Mouse (Mus musculus): ENCODE measurements around the gene AC140267.1. TPM values are rescaled to one million over a fixed set of nuclear protein-coding genes. Genes with fewer than 3 reads are reported as not detected.
A peak's percentile ranks its signal among the peaks of the same experiment; 100 is the strongest.

Gene AC140267.1
- total RNA-seq (2022), result 10 to 100 TPM in 3 of 4 experiments, 1 to 10 TPM in 1; 7.2 to 42.3 (median 29.6) TPM

- DNase-seq (ENCODE audit: low spot score in 2 of 2), result no peak
Measured at GRCm38 (mm10) chr15:80235535-80235934, at the start of gene AC140267.1. TSS of gene AC140267.1 (plus strand) at chr15:80235835.

DNA sequence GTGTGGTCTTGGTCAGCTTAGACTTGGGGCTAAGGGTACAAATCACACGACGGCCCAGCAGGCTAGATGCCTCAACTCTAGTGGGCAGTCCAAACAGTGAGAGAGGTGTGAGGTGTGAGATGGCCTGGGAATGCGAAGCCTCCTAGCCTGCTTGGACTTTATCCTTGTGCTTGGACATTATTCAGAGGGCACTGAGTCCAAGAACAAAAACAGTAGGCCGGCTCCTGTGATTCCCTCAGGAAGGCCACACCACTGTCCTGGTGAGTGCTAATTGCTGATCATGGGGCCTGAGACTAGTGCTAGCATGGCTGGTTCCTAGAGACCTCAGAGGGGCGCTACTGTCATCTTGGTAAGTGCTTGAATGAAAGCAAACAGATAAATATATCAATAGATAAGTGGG is 46.7 kb upstream of the AC140267.1 start:
- no peak for DNase-seq (ENCODE audit: low spot score in 2 of 2)

DNA sequence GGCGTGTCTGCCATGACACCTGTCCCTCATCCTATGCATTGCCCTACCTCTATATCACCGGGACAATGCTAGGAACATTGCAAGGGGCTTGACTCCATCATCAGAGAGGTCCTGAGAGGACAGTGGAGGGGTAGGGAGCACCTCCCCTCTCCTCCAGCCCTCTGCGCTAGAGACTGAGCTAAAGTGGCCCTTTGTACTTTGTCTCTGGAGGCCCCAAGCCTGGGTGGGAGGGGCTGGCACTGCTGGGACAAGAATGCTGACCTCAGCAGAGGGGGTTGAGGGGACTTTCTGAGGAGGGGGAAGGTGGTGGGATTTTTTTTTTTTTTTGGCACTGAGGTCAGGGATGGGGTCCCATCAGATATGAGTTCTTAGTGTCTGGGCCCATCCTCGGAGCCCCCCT is 45.6 kb upstream of the AC140267.1 start:
- DNase-seq (ENCODE audit: low spot score in 2 of 2), result no peak

DNA sequence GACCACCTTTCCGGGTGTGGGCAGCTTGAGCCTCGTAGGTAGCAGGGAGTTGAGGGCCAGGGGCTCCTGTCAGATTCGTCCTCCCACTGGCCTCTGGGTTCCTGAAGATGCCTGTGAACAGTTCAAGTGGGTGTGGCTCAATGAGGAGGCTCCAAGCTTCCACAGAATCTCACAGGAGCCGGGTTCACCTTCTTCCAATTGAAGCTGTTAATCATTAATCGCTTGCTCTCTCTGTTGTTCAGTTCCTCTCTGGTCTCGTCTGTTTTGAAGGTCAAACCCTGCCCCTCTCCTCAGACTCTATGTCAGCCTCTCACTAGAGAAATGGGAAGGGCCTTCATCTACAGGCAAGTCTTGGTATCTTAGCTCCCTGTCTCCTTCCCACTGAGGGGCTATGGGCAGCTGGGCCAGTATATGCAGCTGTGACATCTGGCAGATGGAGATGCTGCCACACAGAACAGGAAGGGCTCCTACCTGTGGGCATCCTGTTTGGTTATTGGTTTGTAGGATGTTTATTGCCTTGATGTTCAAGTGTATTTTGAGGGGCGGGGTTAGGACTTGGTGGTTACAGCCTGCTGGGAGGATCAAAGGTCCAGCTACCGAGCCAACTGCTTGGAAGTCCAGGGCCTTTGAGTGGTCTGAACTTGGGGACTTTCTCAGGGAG is 43.9 kb upstream of the AC140267.1 start:
- DNase-seq (ENCODE audit: low spot score in 2 of 2), result no peak

- DNase-seq (ENCODE audit: low spot score in 2 of 2), result no peak
Measured at GRCm38 (mm10) chr15:80192246-80192585, 43.4 kb upstream of the AC140267.1 start.

DNA sequence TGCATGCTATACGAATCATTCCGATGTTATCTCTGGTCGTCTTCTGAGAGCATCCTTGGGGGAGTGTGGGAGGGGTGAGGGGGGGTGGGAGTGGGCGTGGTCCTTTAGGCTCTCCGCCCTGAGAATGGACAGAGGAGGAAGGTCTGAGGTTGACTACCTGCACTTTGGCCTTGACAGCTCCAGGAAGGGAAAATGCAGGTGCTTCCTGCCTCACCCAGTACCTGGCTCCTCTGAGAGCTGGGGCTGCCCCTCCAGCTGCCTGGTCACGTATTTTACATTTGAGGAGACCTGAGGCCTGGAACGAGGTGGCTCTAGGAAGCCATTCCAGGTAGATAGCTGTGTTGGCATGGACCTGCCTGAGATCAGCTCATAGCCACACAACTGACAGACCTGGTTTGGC is 42.8 kb upstream of the AC140267.1 start:
- DNase-seq (ENCODE audit: low spot score in 2 of 2), result no peak

DNA sequence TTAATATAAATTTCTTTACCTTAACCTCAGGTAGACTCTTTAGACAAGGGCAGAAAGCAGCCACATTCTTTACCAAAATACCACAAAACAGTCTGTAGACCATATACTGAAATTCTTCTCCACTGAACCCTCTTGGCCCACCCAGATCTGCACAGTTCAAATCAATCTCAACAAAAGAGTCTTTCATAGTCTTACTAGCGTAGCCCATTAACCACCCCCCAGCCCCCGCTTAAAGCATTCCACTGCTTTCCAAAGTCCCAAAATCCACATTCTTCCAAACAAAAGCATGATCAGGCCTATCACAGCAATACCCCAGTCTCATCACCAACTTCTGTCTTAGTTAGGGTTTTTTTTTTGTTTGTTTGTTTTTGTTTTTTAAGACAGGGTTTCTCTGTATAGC is 36.1 kb upstream of the AC140267.1 start:
- no peak for DNase-seq (ENCODE audit: low spot score in 2 of 2)

DNA sequence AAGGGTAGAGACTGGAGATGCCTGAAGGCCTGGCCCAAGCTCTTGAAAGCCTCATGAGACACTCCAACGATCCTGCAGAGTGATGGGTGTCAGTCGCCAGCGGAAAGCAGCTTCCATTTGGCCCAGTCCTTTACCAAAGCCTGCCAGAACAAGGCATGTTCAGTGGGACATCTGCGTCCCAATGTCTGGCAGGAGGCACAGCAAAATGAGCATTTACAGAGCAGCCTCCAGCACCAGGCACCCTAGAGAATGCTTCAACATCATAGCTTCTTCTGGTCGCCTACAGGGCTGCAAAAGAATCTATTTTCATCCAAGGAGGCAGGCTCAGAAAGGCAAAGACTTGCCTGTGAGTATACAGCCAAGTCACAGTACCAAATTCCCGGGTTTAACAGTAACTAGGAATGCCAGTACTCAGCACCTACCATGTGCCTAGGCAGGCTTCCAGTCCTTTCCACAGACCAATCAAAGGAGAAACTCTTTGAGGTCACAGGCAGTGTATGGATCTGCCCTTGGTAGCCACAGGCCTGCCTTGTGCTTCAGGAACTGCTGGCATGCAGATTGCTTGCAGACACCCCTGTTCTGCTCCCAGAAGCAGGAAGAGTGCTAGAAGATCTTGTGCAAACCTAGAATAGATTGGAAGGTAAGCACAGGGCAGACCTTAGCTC is 33.4 kb upstream of the AC140267.1 start:
- peak; percentile 61 to 75 for DNase-seq (ENCODE audit: low spot score in 2 of 2)

- no peak for DNase-seq (ENCODE audit: low spot score in 2 of 2)
Measured at GRCm38 (mm10) chr15:80203406-80203805, 32.2 kb upstream of the AC140267.1 start.

- DNase-seq (ENCODE audit: low spot score in 2 of 2), result no peak
Measured at GRCm38 (mm10) chr15:80206057-80206565, 29.5 kb upstream of the AC140267.1 start.

DNA sequence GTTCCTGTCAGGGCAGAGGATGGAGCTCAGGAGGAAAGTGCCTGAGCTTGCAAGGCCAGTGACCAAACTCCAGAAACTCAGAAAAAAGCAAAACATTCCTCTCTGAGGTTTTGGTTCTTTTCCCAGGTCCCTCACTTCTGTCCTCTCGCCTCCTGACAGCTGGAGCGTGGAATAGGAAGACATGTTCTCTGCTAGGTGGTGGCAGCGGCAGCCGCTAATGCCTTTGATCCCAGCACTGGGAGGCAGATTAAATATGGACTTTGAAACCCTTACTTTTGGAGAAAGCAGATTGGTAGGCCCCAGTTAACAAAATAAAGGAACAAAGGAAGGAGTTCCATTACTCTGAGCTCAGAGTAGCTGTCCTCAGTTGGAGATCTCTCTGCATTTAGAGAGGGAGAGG is 27.2 kb upstream of the AC140267.1 start:
- DNase-seq (ENCODE audit: low spot score in 2 of 2), result no peak

DNA sequence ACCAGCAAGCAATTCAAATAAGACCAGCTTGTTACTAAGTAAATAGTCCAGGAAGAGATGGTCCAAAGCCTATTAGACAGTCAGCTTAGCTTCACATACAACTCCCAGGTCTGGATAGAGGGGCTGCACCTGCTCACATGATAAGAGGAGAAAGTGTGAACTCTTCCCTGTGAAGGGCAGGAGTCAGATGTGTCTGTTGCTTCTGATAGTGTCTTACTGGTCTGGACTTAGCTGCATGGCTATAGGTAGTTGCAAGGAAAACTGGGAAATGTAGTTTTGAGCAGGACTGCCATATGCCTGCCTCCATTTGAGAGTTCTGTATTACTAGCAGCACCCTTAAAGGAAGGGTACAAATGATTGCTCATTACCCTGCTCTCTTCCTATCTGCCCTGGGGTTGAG is 21.9 kb upstream of the AC140267.1 start:
- no peak for DNase-seq (ENCODE audit: low spot score in 2 of 2)

- DNase-seq (ENCODE audit: low spot score in 2 of 2), result no peak
Measured at GRCm38 (mm10) chr15:80215716-80216479, 19.7 kb upstream of the AC140267.1 start.

GRCm38 (mm10) chr15:80216480-80216820 is 19.2 kb upstream of the AC140267.1 start:
- DNase-seq (ENCODE audit: low spot score in 2 of 2), result no peak

DNA sequence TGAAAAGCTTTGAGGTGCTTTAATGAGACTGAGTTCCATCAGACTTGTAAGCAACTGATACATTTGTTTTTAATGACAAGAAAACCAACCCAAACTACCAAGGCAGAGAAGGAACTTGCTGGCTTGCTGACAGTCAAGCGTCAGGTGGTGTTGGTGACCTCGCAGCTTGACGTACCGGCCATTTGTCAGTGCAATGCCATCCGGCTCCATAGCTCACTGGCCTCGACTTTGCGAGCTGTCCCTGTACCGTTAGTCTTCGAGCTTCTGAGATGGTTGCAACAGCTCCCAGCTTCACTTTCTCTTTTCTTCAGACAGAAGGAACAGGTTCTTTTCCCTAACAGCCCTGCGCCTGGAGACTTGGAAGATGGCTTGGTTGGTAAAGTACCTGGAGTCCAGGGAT is 18.2 kb upstream of the AC140267.1 start:
- no peak for DNase-seq (ENCODE audit: low spot score in 2 of 2)

DNA sequence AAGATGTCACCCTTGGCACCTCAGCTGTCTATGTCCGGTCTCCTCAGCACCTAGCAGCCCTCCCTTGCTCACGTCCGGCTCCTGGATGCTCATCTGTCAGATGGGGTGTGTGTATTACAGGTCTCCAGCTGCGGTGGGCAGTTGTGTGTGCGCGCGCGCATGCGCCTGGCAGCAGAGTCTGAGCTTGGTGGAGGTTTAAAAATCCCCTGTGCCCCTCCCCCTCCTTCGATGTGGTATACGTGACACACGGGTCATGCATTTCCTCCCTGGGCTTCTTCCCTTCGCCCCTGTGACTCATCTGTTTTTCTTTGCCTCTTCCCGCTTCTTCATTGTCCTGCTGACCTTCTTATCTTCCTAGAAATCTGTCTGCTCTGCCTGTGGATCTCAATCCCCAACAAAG is 16.4 kb upstream of the AC140267.1 start:
- no peak for DNase-seq (ENCODE audit: low spot score in 2 of 2)

DNA sequence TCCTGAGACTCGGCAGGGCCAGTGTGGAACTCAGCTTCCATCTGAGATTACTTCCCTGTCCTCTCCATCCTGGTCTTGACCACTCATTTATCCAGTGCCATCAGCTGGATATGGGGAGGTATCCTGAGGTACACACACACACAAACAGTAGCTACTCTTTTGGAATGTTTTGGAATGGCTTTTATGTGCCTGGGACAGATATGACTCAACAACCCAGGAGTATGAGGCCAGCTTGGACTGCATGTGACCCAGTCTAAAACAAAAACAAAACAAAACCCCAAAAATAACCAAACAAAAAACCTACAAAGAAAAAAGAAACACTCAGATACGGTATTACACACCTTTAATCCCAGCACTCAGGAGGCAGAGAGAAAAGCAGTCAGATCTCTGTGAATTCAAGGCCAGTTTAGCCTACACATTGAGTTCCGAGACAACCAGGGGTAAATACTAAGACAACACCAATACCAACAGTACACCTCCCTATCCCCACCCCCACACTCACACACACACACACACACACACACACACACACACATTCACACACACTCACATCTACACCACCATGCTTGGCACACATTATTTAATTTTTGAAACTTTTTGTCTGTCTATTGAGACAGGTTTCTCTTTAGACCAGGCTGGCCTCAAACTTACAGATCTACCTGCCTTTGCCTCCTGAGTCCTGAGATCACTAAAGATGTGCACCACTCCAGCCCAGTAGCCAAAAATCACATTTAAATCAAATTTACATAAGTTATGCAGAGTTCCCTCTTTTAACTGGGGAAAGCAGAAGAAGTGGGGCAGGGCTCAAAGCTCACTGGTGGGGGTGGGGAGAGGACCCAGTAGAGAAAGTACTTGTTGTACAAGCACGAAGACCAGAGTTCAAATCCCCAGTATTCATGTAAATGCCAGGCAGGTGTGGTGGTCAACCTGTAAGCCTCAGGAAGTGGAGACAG is 15.7 kb upstream of the AC140267.1 start:
- no peak for DNase-seq (ENCODE audit: low spot score in 2 of 2)

GRCm38 (mm10) chr15:80221031-80221430 is 14.6 kb upstream of the AC140267.1 start:
- DNase-seq (ENCODE audit: low spot score in 2 of 2), result no peak

DNA sequence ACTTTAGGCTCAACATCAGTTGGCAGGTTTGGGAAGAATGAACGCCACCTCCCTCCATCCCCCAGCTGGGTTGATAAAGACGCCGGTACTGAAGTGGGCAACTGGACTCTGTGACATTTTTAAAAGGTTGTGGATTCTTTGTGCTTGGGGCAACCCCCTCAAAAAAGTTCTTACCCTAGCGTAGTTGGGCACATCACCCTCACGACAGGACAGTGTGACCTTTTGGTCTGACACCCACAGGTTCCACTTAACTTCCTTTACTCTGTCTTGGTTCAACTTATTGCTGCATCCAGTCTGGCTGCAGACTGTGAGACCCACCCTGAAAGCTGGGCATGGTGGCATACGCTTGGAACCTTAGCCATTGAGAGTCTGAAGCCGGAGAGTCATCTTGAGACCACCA is 11.9 kb upstream of the AC140267.1 start:
- no peak for DNase-seq (ENCODE audit: low spot score in 2 of 2)

DNA sequence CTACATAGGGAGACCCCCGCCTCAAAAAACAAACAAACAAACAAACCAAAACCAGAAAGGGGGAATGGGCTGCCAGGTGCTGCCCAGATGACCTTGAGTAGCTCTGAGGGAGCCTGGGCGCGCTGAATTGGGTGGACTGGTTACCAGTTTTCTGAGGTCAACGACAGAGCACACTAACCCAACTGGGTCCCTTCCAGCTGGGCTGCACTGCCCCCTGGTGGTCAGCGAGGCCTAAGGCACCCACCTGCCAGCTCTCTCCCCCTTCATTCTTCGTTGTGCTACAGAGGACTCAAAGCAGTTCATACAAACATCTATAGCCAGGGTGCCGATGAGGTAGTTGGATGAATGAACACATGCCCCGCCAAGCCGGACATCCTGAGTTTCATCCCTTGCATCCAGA is 10.4 kb upstream of the AC140267.1 start:
- peak in 1 of 2 experiments; percentile 41 for DNase-seq (ENCODE audit: low spot score in 2 of 2)

GRCm38 (mm10) chr15:80225796-80226195 is 9.8 kb upstream of the AC140267.1 start:
- DNase-seq (ENCODE audit: low spot score in 2 of 2), result no peak
